Mouse (Mus musculus): ENCODE measurements around the gene Atg4c. TPM values are rescaled to one million over a fixed set of nuclear protein-coding genes. Genes with fewer than 3 reads are reported as not detected.

The Atg4c gene
- polyA plus RNA-seq, 1 experiment from 2014 or later: 12.9 TPM

DNA sequence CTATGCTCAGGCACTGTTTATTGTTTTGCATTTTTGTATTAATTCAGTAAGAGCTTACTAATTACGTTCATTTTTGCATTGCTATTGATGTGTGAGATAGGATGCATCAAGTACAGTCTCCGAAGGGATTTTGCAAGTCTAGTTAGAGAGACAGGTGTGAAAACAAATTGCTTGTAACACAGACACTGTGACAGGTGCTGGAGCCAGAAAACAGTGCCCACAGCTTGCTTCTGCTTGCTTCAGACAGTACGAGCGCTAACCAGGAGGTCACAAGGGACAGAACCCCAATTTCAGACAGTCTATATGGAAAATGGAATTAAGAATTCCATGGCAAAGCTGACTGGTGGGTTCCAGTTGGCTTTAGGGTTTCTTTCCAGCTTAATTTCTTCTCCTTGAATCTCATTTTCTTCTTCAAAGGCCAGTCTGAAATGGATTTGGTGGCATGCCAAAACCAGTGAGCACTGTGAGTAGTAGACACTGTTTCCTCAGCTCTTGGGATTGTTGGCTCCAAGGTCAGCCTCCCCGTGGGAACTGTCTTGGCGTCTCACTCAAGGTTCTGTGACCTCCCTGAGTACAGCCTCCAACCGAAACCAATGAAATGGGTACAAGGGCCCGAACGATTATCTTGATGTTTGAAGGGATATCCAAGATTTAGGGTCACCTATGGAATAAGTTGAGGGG, 11.9 kb upstream of the Atg4c start:
- Histone ChIP-seq H3K27ac (ENCODE audit: low read depth, low read length) (no peak overlapping the region), H3K9me3 (replicated peaks; ENCODE audit: control insufficient read depth, low read length) (no peaks in the 10 kb centered on the region), H3K9ac (ENCODE audit: low read length) (no peak overlapping the region), H3K36me3 (ENCODE audit: control insufficient read depth, insufficient read depth, low read length) (no peaks in the 10 kb centered on the region), H3K4me2 (ENCODE audit: low read length) (no peak overlapping the region), H3K4me3 (ENCODE audit: low read depth, low read length) (no peak overlapping the region), H3K4me1 (ENCODE audit: control insufficient read depth, insufficient read depth, low read length) (peaks cover 3% of the 10 kb centered on the region; the same call in 1 of the 2 replicates), H3K27me3 (replicated peaks; ENCODE audit: control insufficient read depth, insufficient read depth, low read length) (no peaks in the 10 kb centered on the region)
- DNase-seq (ENCODE audit: low spot score) (peak; percentile 73), ATAC-seq (peak; percentile 63)
- 65% methylated on average over 9 of the region's 9 CpGs for WGBS

DNA sequence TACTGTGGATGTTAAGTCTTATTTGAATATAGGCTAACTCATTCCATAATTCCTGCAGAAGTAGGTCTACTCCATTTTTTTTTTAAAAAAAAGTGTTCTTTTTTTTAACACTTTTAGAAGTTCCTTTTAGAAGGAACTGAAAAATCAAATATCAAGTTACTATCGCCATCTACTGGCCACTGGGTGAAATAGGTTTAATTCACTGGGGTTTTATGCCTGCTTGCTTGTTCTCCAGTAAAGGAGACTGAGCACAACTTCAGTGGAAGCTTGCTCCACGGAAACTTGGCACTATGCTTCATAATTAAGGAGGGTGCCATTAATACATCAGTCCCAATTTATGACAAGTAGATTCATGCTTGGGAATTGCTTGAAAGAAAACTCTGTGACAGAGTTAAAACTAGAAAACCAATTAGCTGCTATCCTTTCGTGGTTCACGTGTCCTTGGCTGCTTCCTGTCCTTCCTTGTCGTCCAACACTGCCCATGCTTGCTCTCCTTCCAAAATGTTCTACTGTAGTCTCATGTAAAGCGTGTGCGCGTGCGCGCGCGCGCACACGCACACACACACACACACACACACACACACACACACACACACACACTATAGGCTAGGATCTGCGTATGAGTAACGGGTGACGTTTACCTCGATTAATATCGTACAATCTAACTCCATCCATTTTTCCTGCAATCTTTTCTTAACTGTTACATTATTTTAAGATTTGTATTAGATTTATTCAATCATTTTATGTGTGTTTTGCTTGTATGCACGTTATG, 10.9 kb upstream of the Atg4c start:
- WGBS: 78% methylated on average over 20 of the region's 20 CpGs

DNA sequence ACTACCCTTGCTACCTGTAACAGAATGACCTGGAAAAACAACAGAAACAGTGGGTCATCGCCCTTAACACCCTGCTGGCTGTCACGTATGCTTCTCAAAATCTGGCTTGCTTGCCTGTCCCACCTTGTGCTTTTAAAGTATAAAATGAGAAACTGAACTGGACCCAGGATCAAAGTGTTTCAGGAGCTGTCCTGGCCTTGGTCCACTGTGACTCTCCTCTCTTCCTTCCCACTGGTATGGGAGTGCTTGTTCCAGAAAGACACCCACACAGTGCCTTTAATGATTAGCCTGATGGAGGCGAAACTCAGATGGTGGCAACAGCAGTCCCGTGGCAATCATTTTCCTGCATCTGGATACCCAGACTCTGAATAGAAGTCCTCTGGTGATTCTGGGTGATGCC, 9.1 kb upstream of the Atg4c start:
- 78% methylated on average over 4 of the region's 4 CpGs for WGBS
- H3K4me3 ChIP-seq (ENCODE audit: low read depth, low read length): no peak overlapping the region
- H3K4me1 ChIP-seq (ENCODE audit: control insufficient read depth, insufficient read depth, low read length): peaks cover 3% of the 10 kb centered on the region; the same call in 1 of the 2 replicates
- H3K36me3 ChIP-seq (ENCODE audit: control insufficient read depth, insufficient read depth, low read length): no peaks in the 10 kb centered on the region
- H3K27ac ChIP-seq (ENCODE audit: low read depth, low read length): no peak overlapping the region
- no peaks in the 10 kb centered on the region for H3K27me3 ChIP-seq (replicated peaks; ENCODE audit: control insufficient read depth, insufficient read depth, low read length)
- no peak overlapping the region for H3K9ac ChIP-seq (ENCODE audit: low read length)
- H3K4me2 ChIP-seq (ENCODE audit: low read length): no peak overlapping the region
- H3K9me3 ChIP-seq (replicated peaks; ENCODE audit: control insufficient read depth, low read length): no peaks in the 10 kb centered on the region
- no peak for DNase-seq (ENCODE audit: low spot score)
- ATAC-seq: no peak

More for the DNA sequence above, 10.9 kb upstream of the Atg4c start:
- peaks cover 3% of the 10 kb centered on the region; the same call in 1 of the 2 replicates for H3K4me1 ChIP-seq (ENCODE audit: control insufficient read depth, insufficient read depth, low read length)
- no peaks in the 10 kb centered on the region for H3K9me3 ChIP-seq (replicated peaks; ENCODE audit: control insufficient read depth, low read length)
- H3K4me2 ChIP-seq (ENCODE audit: low read length): no peak overlapping the region
- ATAC-seq (peak; percentile 62), DNase-seq (ENCODE audit: low spot score) (peak; percentile 90)
- H3K4me3 ChIP-seq (ENCODE audit: low read depth, low read length): no peak overlapping the region
- H3K27me3 ChIP-seq (replicated peaks; ENCODE audit: control insufficient read depth, insufficient read depth, low read length): no peaks in the 10 kb centered on the region
- H3K9ac ChIP-seq (ENCODE audit: low read length): no peak overlapping the region
- H3K27ac ChIP-seq (ENCODE audit: low read depth, low read length): no peak overlapping the region
- H3K36me3 ChIP-seq (ENCODE audit: control insufficient read depth, insufficient read depth, low read length): no peaks in the 10 kb centered on the region

DNA sequence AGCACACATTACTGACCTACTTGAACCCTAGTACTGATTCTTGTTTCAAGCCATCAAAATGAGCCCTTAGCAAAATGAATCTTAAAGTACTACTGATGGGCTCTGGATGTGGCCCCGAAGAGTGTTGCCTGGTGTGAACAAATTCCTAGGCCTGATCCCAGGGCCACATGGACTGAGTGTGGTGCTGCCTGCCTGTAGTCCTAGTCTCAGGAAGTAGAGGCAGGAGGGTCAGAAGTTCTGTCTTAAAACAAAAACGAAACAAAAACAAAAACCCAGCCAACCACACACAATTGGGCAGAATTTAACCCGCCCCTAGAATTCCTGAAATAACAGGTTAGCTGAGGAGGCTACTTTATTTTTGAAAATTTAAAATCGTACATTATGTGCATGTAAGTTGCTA, 8.4 kb upstream of the Atg4c start:
- Histone ChIP-seq H3K27me3 (replicated peaks; ENCODE audit: control insufficient read depth, insufficient read depth, low read length) (no peaks in the 10 kb centered on the region), H3K4me2 (ENCODE audit: low read length) (no peak overlapping the region), H3K4me3 (ENCODE audit: low read depth, low read length) (no peak overlapping the region), H3K36me3 (ENCODE audit: control insufficient read depth, insufficient read depth, low read length) (no peaks in the 10 kb centered on the region), H3K27ac (ENCODE audit: low read depth, low read length) (no peak overlapping the region), H3K9me3 (replicated peaks; ENCODE audit: control insufficient read depth, low read length) (no peaks in the 10 kb centered on the region), H3K9ac (ENCODE audit: low read length) (no peak overlapping the region), H3K4me1 (ENCODE audit: control insufficient read depth, insufficient read depth, low read length) (peaks cover 3% of the 10 kb centered on the region; the same call in 1 of the 2 replicates)
- ATAC-seq (no peak), DNase-seq (ENCODE audit: low spot score) (no peak)
- WGBS: 87% methylated on average over 4 of the region's 4 CpGs

DNA sequence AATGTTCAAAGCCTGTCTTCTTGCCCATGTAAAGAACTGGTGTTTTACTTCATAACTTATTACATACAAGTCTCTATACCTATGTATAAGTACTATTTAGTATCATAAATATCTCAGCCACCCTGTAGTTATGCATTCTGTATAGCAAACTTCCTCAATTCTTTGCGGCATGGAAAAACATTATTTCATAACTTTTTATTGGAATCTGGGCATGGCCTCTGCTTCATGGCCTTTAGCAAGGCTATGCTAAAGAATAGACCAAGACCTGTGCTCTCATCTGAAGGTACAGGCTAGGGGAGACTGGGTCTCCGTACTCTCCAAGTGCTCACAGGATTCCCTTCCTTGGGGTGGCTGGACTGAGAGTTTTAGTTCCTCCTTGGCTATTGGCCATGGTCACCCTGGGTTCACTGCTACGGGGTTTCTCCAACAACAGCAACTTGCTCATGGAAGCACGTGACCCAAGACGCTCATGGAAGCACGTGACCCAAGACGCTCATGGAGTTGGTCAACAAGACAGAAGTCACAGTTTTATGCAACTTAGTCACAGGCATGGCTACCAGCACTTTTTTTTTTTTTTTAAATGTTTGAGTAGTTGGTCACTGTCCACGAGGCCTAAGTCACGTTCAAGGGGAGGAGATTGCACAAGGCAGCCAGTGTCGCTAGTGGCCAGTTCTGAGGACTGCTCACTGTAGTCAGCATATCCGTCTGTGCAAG, 7.2 kb upstream of the Atg4c start:
- Histone ChIP-seq H3K9me3 (replicated peaks; ENCODE audit: control insufficient read depth, low read length) (no peaks in the 10 kb centered on the region), H3K9ac (ENCODE audit: low read length) (no peak overlapping the region), H3K4me1 (ENCODE audit: control insufficient read depth, insufficient read depth, low read length) (peaks cover 3% of the 10 kb centered on the region; the same call in 1 of the 2 replicates), H3K27me3 (replicated peaks; ENCODE audit: control insufficient read depth, insufficient read depth, low read length) (no peaks in the 10 kb centered on the region), H3K27ac (ENCODE audit: low read depth, low read length) (no peak overlapping the region), H3K4me2 (ENCODE audit: low read length) (no peak overlapping the region), H3K36me3 (ENCODE audit: control insufficient read depth, insufficient read depth, low read length) (no peaks in the 10 kb centered on the region), H3K4me3 (ENCODE audit: low read depth, low read length) (no peak overlapping the region)
- ATAC-seq (no peak), DNase-seq (ENCODE audit: low spot score) (no peak)
- 90% methylated on average over 11 of the region's 11 CpGs for WGBS

DNA sequence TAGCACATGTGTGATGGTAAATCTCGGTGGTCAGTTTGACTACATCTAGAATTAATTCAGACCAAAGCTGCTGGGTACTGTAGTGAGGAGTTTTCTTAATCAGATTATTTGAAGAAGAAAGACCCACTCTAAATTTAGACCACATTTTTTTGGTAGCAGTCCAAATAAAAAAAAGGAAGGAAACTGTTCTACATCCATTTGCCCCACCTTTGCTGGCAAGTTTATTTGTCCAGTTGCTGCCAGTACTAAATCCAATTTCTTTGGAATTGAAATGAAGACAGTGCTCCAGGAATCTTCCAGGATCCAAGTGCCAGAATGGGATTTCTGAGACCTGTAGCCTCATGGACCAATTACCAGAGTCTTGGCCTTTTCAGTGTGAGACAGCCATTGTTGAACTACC, 1.1 kb upstream of the Atg4c start:
- no peaks in the 10 kb centered on the region for H3K27me3 ChIP-seq (replicated peaks; ENCODE audit: control insufficient read depth, insufficient read depth, low read length)
- no peak overlapping the region for H3K4me2 ChIP-seq (ENCODE audit: low read length)
- no peak overlapping the region for H3K9ac ChIP-seq (ENCODE audit: low read length)
- ATAC-seq (no peak), DNase-seq (ENCODE audit: low spot score) (no peak)
- no peaks in the 10 kb centered on the region for H3K9me3 ChIP-seq (replicated peaks; ENCODE audit: control insufficient read depth, low read length)
- no peak overlapping the region for H3K27ac ChIP-seq (ENCODE audit: low read depth, low read length)
- WGBS: 90% methylated on average over 1 of the region's 1 CpGs
- no peaks in the 10 kb centered on the region for H3K36me3 ChIP-seq (ENCODE audit: control insufficient read depth, insufficient read depth, low read length)
- H3K4me1 ChIP-seq (ENCODE audit: control insufficient read depth, insufficient read depth, low read length): no peaks in the 10 kb centered on the region
- H3K4me3 ChIP-seq (ENCODE audit: low read depth, low read length): no peak overlapping the region

DNA sequence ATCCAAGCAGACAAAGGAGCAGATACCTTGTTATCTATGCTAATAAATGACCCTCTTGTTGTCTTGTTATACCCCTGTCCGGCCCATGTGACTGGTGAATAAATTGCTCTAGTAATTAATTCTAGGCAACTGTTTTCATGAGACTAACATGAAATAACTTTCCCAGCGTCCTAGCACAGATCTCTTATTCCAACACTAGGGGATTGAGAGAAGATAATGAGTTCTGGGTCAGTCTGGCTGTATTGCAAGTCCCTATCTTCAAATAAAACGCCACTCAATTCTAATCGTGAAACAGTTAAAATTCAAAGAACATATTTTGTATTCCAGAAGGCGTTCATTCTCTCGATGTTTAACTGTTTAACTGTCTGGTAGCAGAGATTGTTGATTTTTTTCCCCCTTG, 520 bp upstream of the Atg4c start:
- no peaks in the 10 kb centered on the region for H3K4me1 ChIP-seq (ENCODE audit: control insufficient read depth, insufficient read depth, low read length)
- peak overlapping the region; percentile 63 for H3K4me2 ChIP-seq (ENCODE audit: low read length)
- peak overlapping the region; percentile 67 for H3K4me3 ChIP-seq (ENCODE audit: low read depth, low read length)
- peak overlapping the region; percentile 80; the same call in 1 of the 2 replicates for H3K9ac ChIP-seq (ENCODE audit: low read length)
- H3K9me3 ChIP-seq (replicated peaks; ENCODE audit: control insufficient read depth, low read length): no peaks in the 10 kb centered on the region
- DNase-seq (ENCODE audit: low spot score) (peak; percentile 19), ATAC-seq (no peak)
- H3K27me3 ChIP-seq (replicated peaks; ENCODE audit: control insufficient read depth, insufficient read depth, low read length): no peaks in the 10 kb centered on the region
- 41% methylated on average over 6 of the region's 6 CpGs for WGBS
- no peak overlapping the region; the same call in 1 of the 2 replicates for H3K27ac ChIP-seq (ENCODE audit: low read depth, low read length)
- no peaks in the 10 kb centered on the region for H3K36me3 ChIP-seq (ENCODE audit: control insufficient read depth, insufficient read depth, low read length)

DNA sequence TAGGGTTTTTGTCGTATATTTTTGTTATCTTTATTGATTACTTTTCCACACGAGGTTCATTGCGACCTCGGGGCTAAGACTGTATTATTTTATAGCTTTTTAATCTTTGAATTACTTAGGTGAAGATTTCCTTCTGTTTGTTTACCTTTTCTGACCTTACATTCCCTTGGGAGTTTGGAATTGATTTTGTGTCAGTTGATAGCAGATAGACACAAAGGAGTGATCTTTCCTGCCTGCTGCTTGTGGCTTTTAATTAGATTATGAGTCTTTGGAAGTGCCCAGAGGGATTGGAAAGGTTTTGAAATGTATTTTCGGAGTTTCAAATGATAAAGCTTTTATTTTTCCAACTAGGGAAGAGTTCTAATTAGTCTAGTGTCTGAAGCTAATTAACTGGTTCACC, 1.1 kb downstream of the Atg4c start:
- H3K9me3 ChIP-seq (replicated peaks; ENCODE audit: control insufficient read depth, low read length): no peaks in the 10 kb centered on the region
- H3K4me1 ChIP-seq (ENCODE audit: control insufficient read depth, insufficient read depth, low read length): no peaks in the 10 kb centered on the region
- H3K27me3 ChIP-seq (replicated peaks; ENCODE audit: control insufficient read depth, insufficient read depth, low read length): no peaks in the 10 kb centered on the region
- peak overlapping the region; percentile 80 for H3K9ac ChIP-seq (ENCODE audit: low read length)
- H3K4me2 ChIP-seq (ENCODE audit: low read length): peak overlapping the region; percentile 63
- H3K27ac ChIP-seq (ENCODE audit: low read depth, low read length): no peak overlapping the region
- no peak for DNase-seq (ENCODE audit: low spot score)
- ATAC-seq: no peak
- H3K36me3 ChIP-seq (ENCODE audit: control insufficient read depth, insufficient read depth, low read length): no peaks in the 10 kb centered on the region
- WGBS: 42% methylated on average over 5 of the region's 5 CpGs
- peak overlapping the region; percentile 67 for H3K4me3 ChIP-seq (ENCODE audit: low read depth, low read length)

All from forebrain, embryonic 14.5 days (tissue).